Mouse (Mus musculus) large intestine, adult 2 months (tissue): ENCODE data around the gene Slc30a6. TPM values are rescaled to one million over a fixed set of nuclear protein-coding genes. Genes with fewer than 3 reads are reported as not detected.
"Not testable (repeated sequence)": the region's sequence is repeated elsewhere in the genome, so short reads cannot be mapped to it uniquely, and the experiment has no call there.

ENCODE experiments used
- DNase-seq: peaks from one replicate; pipeline ENCODE4 v3.0.0-alpha.2; 2012; ENCODE audit warnings: low read depth, low spot score
- WGBS: fragments of 180-500 bp; shearing (Covaris S2); methylation state at CpG from one replicate; pipeline ENCODE4 v1.1.7; 2018; 5-methylcytosine and 5-hydroxymethylcytosine counted together
- polyA plus RNA-seq: library from polyadenylated mRNA; depleted of rRNA; stranded (reverse); fragments of >200 nt; gene quantifications from 2 replicates; pipeline ENCODE4 v1.2.3, GENCODE M21; 2012; rRNA removed

Gene Slc30a6
- polyA plus RNA-seq, 1 experiment: 25.9 TPM

GRCm38 (mm10) chr17:74437762-74438161, 42.4 kb downstream of the Slc30a6 start:
- no peak for DNase-seq
- WGBS: 36% methylated on average over 9 of the region's 9 CpGs

- DNase-seq: no peak
- 56% methylated on average over 5 of the region's 5 CpGs for WGBS
These were observed 45.1 kb downstream of the Slc30a6 start for GRCm38 (mm10) chr17:74440486-74440885.

- no peak for DNase-seq
- WGBS: 92% methylated on average over 10 of the region's 10 CpGs
These were observed 54.4 kb downstream of the Slc30a6 start for GRCm38 (mm10) chr17:74449776-74450175.

- 81% methylated on average over 3 of the region's 3 CpGs for WGBS
- DNase-seq: no peak
These were observed 58.5 kb downstream of the Slc30a6 start for GRCm38 (mm10) chr17:74453928-74454327.

- WGBS: 90% methylated on average over 1 of the region's 1 CpGs
- no peak for DNase-seq
These were observed 59.3 kb downstream of the Slc30a6 start for GRCm38 (mm10) chr17:74454660-74455059.

- no peak for DNase-seq
- 90% methylated on average over 4 of the region's 4 CpGs for WGBS
These were observed 60.0 kb downstream of the Slc30a6 start for GRCm38 (mm10) chr17:74455426-74455825.

- no peak for DNase-seq
- 82% methylated on average over 5 of the region's 5 CpGs for WGBS
These were observed 61.4 kb downstream of the Slc30a6 start for GRCm38 (mm10) chr17:74456825-74457224.

- DNase-seq: no peak
- 25% methylated on average over 10 of the region's 10 CpGs for WGBS
These were observed 62.7 kb downstream of the Slc30a6 start for GRCm38 (mm10) chr17:74457972-74458677.

- DNase-seq: peak; percentile 58
- 19% methylated on average over 8 of the region's 8 CpGs for WGBS
These were observed 63.5 kb downstream of the Slc30a6 start, which contains the start of gene Nlrc4 for GRCm38 (mm10) chr17:74458711-74459408. TSS of gene Nlrc4 (minus strand) at chr17:74459142.

GRCm38 (mm10) chr17:74463510-74463909, 68.1 kb downstream of the Slc30a6 start:
- peak; percentile 37 for DNase-seq

GRCm38 (mm10) chr17:74467981-74468380, 72.6 kb downstream of the Slc30a6 start:
- 85% methylated on average over 2 of the region's 2 CpGs for WGBS
- DNase-seq: not testable (repeated sequence)

- DNase-seq: not testable (repeated sequence)
- 81% methylated on average over 6 of the region's 6 CpGs for WGBS
These were observed 74.7 kb downstream of the Slc30a6 start for GRCm38 (mm10) chr17:74470133-74470532.

Other genes starting within 250 kb of the Slc30a6 start
- 23.6 and 29.7 TPM in 2 replicates for gene Memo1, start 100.1 kb upstream of the Slc30a6 start, polyA plus RNA-seq
- gene Dpy30, start 71.7 kb upstream of the Slc30a6 start, polyA plus RNA-seq: 36.3 and 36.7 TPM in 2 replicates
- gene Spast, start 56.6 kb upstream of the Slc30a6 start, polyA plus RNA-seq: 3.1 and 4.5 TPM in 2 replicates
- gene Nlrc4, start 63.5 kb downstream of the Slc30a6 start, polyA plus RNA-seq: 10.1 and 17.9 TPM in 2 replicates
- 17.4 and 32.6 TPM in 2 replicates for gene Yipf4, start 93.9 kb downstream of the Slc30a6 start, polyA plus RNA-seq
- gene Birc6, start 132.7 kb downstream of the Slc30a6 start, polyA plus RNA-seq: 57.2 and 82.7 TPM in 2 replicates